Mouse (Mus musculus) limb, embryonic 10.5 days (tissue): Measurements from ENCODE around the gene Itga1. TPM values are rescaled to one million over a fixed set of nuclear protein-coding genes. Genes with fewer than 3 reads are reported as not detected.

Experiments
- DNase-seq: peaks from one replicate; pipeline ENCODE4 v3.0.0-alpha.2; 2017; ENCODE audit warnings: low spot score
- H3K27ac ChIP-seq: fragments of 300-500 bp; sonication (generic); 2 replicates; pipeline ENCODE4 v1.5.1; 2016; ENCODE audit warnings: mild to moderate bottlenecking
- H3K27me3 ChIP-seq: fragments of 300-500 bp; sonication (generic); 2 replicates; pipeline ENCODE4 v1.6.1; 2016; ENCODE audit warnings: low read depth, mild to moderate bottlenecking; ENCODE audit not compliant: poor library complexity, severe bottlenecking
- H3K36me3 ChIP-seq: fragments of 300-500 bp; sonication (generic); 2 replicates; pipeline ENCODE4 v1.6.1; 2016; ENCODE audit warnings: mild to moderate bottlenecking, moderate library complexity
- H3K4me1 ChIP-seq: fragments of 300-500 bp; sonication (generic); 2 replicates; pipeline ENCODE4 v1.6.1; 2016
- H3K4me3 ChIP-seq: fragments of 300-500 bp; sonication (generic); 2 replicates; pipeline ENCODE4 v1.5.1; 2016; ENCODE audit warnings: mild to moderate bottlenecking, moderate library complexity
- H3K9me3 ChIP-seq: fragments of 300-500 bp; sonication (generic); replicated peaks from 2 replicates; pipeline ENCODE4 v1.6.1; 2016; ENCODE audit warnings: mild to moderate bottlenecking
- WGBS: fragments of 180-500 bp; shearing (Covaris S2); methylation state at CpG from one replicate; pipeline ENCODE4 v1.1.7; 2016; 5-methylcytosine and 5-hydroxymethylcytosine counted together
- polyA plus RNA-seq: library from polyadenylated mRNA; unstranded; fragments of >200 nt; fragmentation: Nextera tagmentation; extraction: Ambion mirVana; gene quantifications from 2 replicates; pipeline ENCODE4 v1.2.1, GENCODE M21; 2016

Itga1 gene
- polyA plus RNA-seq, 1 experiment from 2014 or later: 4.0 TPM

GRCm38 (mm10) chr13:115022117-115022787 is 79.5 kb downstream of the Itga1 start:
- H3K9me3 ChIP-seq: no peaks in the 10 kb centered on the region
- H3K4me1 ChIP-seq: no peaks in the 10 kb centered on the region
- H3K27ac ChIP-seq: no peak overlapping the region
- DNase-seq: no peak
- no peaks in the 10 kb centered on the region for H3K27me3 ChIP-seq
- H3K4me3 ChIP-seq: no peak overlapping the region
- WGBS: 91% methylated on average over 6 of the region's 6 CpGs
- H3K36me3 ChIP-seq: no peaks in the 10 kb centered on the region

- 79% methylated on average over 10 of the region's 10 CpGs for WGBS
- H3K4me3 ChIP-seq: no peak overlapping the region
- no peaks in the 10 kb centered on the region for H3K36me3 ChIP-seq
- H3K9me3 ChIP-seq: no peaks in the 10 kb centered on the region
- DNase-seq: no peak
- H3K27me3 ChIP-seq: no peaks in the 10 kb centered on the region
- no peak overlapping the region for H3K27ac ChIP-seq
- H3K4me1 ChIP-seq: no peaks in the 10 kb centered on the region
Measured at GRCm38 (mm10) chr13:115021411-115021810, 80.4 kb downstream of the Itga1 start.

- Histone ChIP-seq H3K36me3 (no peaks in the 10 kb centered on the region), H3K4me1 (no peaks in the 10 kb centered on the region), H3K27ac (no peak overlapping the region), H3K9me3 (no peaks in the 10 kb centered on the region), H3K4me3 (no peak overlapping the region), H3K27me3 (no peaks in the 10 kb centered on the region)
- 91% methylated on average over 4 of the region's 4 CpGs for WGBS
- no peak for DNase-seq
Measured at GRCm38 (mm10) chr13:115020727-115021126, 81.0 kb downstream of the Itga1 start.

GRCm38 (mm10) chr13:115017545-115017944 is 84.2 kb downstream of the Itga1 start:
- 94% methylated on average over 9 of the region's 9 CpGs for WGBS
- no peak overlapping the region for H3K4me3 ChIP-seq
- DNase-seq: no peak

GRCm38 (mm10) chr13:115011547-115011946 is 90.2 kb downstream of the Itga1 start:
- Histone ChIP-seq H3K9me3 (no peaks in the 10 kb centered on the region), H3K4me1 (no peaks in the 10 kb centered on the region), H3K27ac (no peak overlapping the region), H3K4me3 (no peak overlapping the region), H3K36me3 (no peaks in the 10 kb centered on the region), H3K27me3 (no peaks in the 10 kb centered on the region)
- 48% methylated on average over 6 of the region's 6 CpGs for WGBS
- no peak for DNase-seq

More at GRCm38 (mm10) chr13:115017545-115017944, 84.2 kb downstream of the Itga1 start:
- Histone ChIP-seq H3K4me1 (no peaks in the 10 kb centered on the region), H3K27ac (no peak overlapping the region), H3K27me3 (no peaks in the 10 kb centered on the region), H3K9me3 (no peaks in the 10 kb centered on the region), H3K36me3 (no peaks in the 10 kb centered on the region)

- Histone ChIP-seq H3K36me3 (no peaks in the 10 kb centered on the region), H3K4me3 (no peak overlapping the region), H3K9me3 (no peaks in the 10 kb centered on the region), H3K27me3 (no peaks in the 10 kb centered on the region), H3K27ac (no peak overlapping the region), H3K4me1 (peaks cover 7% of the 10 kb centered on the region)
- WGBS: 74% methylated on average over 9 of the region's 9 CpGs
- DNase-seq: no peak
Measured at GRCm38 (mm10) chr13:115006213-115006835, 95.4 kb downstream of the Itga1 start.

GRCm38 (mm10) chr13:115005342-115005741 is 96.4 kb downstream of the Itga1 start:
- no peaks in the 10 kb centered on the region for H3K27me3 ChIP-seq
- WGBS: 84% methylated on average over 6 of the region's 6 CpGs
- no peaks in the 10 kb centered on the region for H3K36me3 ChIP-seq
- no peak for DNase-seq
- no peak overlapping the region for H3K27ac ChIP-seq
- H3K4me1 ChIP-seq: peaks cover 7% of the 10 kb centered on the region
- H3K4me3 ChIP-seq: no peak overlapping the region
- no peaks in the 10 kb centered on the region for H3K9me3 ChIP-seq

- H3K9me3 ChIP-seq: no peaks in the 10 kb centered on the region
- no peaks in the 10 kb centered on the region for H3K36me3 ChIP-seq
- H3K27me3 ChIP-seq: no peaks in the 10 kb centered on the region
- 53% methylated on average over 7 of the region's 7 CpGs for WGBS
- peaks cover 7% of the 10 kb centered on the region for H3K4me1 ChIP-seq
- H3K27ac ChIP-seq: peak overlapping the region; percentile 50; the same call in 1 of the 2 replicates
- no peak for DNase-seq
- H3K4me3 ChIP-seq: no peak overlapping the region
Measured at GRCm38 (mm10) chr13:115003444-115004053, 98.2 kb downstream of the Itga1 start.

- no peak for DNase-seq
- no peak overlapping the region for H3K27ac ChIP-seq
- WGBS: 92% methylated on average over 3 of the region's 3 CpGs
- peaks cover 7% of the 10 kb centered on the region for H3K4me1 ChIP-seq
- no peaks in the 10 kb centered on the region for H3K27me3 ChIP-seq
- no peaks in the 10 kb centered on the region for H3K9me3 ChIP-seq
- no peaks in the 10 kb centered on the region for H3K36me3 ChIP-seq
- H3K4me3 ChIP-seq: no peak overlapping the region
Measured at GRCm38 (mm10) chr13:115002837-115003236, 98.9 kb downstream of the Itga1 start.

GRCm38 (mm10) chr13:115002155-115002554 is 99.6 kb downstream of the Itga1 start:
- DNase-seq: no peak
- WGBS: 88% methylated on average over 5 of the region's 5 CpGs
- H3K27me3 ChIP-seq: no peaks in the 10 kb centered on the region

GRCm38 (mm10) chr13:114999582-114999981 is 102.2 kb downstream of the Itga1 start:
- no peak overlapping the region for H3K4me3 ChIP-seq
- DNase-seq: no peak
- 93% methylated on average over 4 of the region's 4 CpGs for WGBS
- H3K36me3 ChIP-seq: no peaks in the 10 kb centered on the region
- no peak overlapping the region for H3K27ac ChIP-seq
- H3K4me1 ChIP-seq: peaks cover 10% of the 10 kb centered on the region
- no peaks in the 10 kb centered on the region for H3K9me3 ChIP-seq
- H3K27me3 ChIP-seq: no peaks in the 10 kb centered on the region

More at GRCm38 (mm10) chr13:115002155-115002554, 99.6 kb downstream of the Itga1 start:
- Histone ChIP-seq H3K27ac (no peak overlapping the region), H3K4me3 (no peak overlapping the region), H3K4me1 (peaks cover 7% of the 10 kb centered on the region), H3K9me3 (no peaks in the 10 kb centered on the region), H3K36me3 (no peaks in the 10 kb centered on the region)

- Histone ChIP-seq H3K36me3 (no peaks in the 10 kb centered on the region), H3K27ac (no peak overlapping the region), H3K4me1 (0 out of 2 replicates have a peak, but pooled peaks cover 4% of the 10 kb centered on the region), H3K9me3 (no peaks in the 10 kb centered on the region), H3K4me3 (no peak overlapping the region), H3K27me3 (no peaks in the 10 kb centered on the region)
- DNase-seq: no peak
- 94% methylated on average over 10 of the region's 10 CpGs for WGBS
Measured at GRCm38 (mm10) chr13:114998100-114998499, 103.7 kb downstream of the Itga1 start.
